Mouse (Mus musculus): ENCODE measurements around the gene Dok5. TPM values are rescaled to one million over a fixed set of nuclear protein-coding genes. Genes with fewer than 3 reads are reported as not detected.

Gene Dok5
- polyA plus RNA-seq, 1 experiment from 2014 or later, result 0.85 TPM

GRCm38 (mm10) chr2:170725796-170726195 is 5.8 kb upstream of the Dok5 start:
- no peaks in the 10 kb centered on the region for H3K9me3 ChIP-seq (replicated peaks)
- no peak overlapping the region for H3K27ac ChIP-seq
- no peak for DNase-seq (ENCODE audit: low spot score)
- peaks cover 8% of the 10 kb centered on the region for H3K27me3 ChIP-seq (ENCODE audit: low read depth, poor library complexity, severe bottlenecking)
- H3K4me1 ChIP-seq, result peaks cover 15% of the 10 kb centered on the region
- 91% methylated on average over 5 of the region's 5 CpGs for WGBS
- no peak overlapping the region for H3K4me3 ChIP-seq
- H3K36me3 ChIP-seq, result no peaks in the 10 kb centered on the region

GRCm38 (mm10) chr2:170726996-170727710 is 4.5 kb upstream of the Dok5 start:
- Histone ChIP-seq H3K27ac (no peak overlapping the region), H3K4me1 (peaks cover 28% of the 10 kb centered on the region), H3K27me3 (ENCODE audit: low read depth, poor library complexity, severe bottlenecking) (peaks cover 21% of the 10 kb centered on the region), H3K9me3 (replicated peaks) (no peaks in the 10 kb centered on the region), H3K36me3 (no peaks in the 10 kb centered on the region), H3K4me3 (no peak overlapping the region)
- no peak for DNase-seq (ENCODE audit: low spot score)
- WGBS, result 42% methylated on average over 6 of the region's 6 CpGs

GRCm38 (mm10) chr2:170728864-170729263 is 2.7 kb upstream of the Dok5 start:
- H3K4me1 ChIP-seq, result peaks cover 31% of the 10 kb centered on the region
- H3K27ac ChIP-seq, result no peak overlapping the region
- H3K9me3 ChIP-seq (replicated peaks), result no peaks in the 10 kb centered on the region
- H3K36me3 ChIP-seq, result no peaks in the 10 kb centered on the region
- WGBS, result 90% methylated on average over 9 of the region's 9 CpGs
- peaks cover 38% of the 10 kb centered on the region for H3K27me3 ChIP-seq (ENCODE audit: low read depth, poor library complexity, severe bottlenecking)
- DNase-seq (ENCODE audit: low spot score), result no peak
- no peak overlapping the region for H3K4me3 ChIP-seq

GRCm38 (mm10) chr2:170729661-170730060 is 1.9 kb upstream of the Dok5 start:
- 71% methylated on average over 2 of the region's 2 CpGs for WGBS
- H3K9me3 ChIP-seq (replicated peaks), result no peaks in the 10 kb centered on the region
- no peak overlapping the region for H3K4me3 ChIP-seq
- no peaks in the 10 kb centered on the region for H3K36me3 ChIP-seq
- peaks cover 25% of the 10 kb centered on the region for H3K4me1 ChIP-seq
- DNase-seq (ENCODE audit: low spot score), result no peak
- peaks cover 38% of the 10 kb centered on the region for H3K27me3 ChIP-seq (ENCODE audit: low read depth, poor library complexity, severe bottlenecking)
- H3K27ac ChIP-seq, result no peak overlapping the region

GRCm38 (mm10) chr2:170730136-170730535 is 1.5 kb upstream of the Dok5 start:
- no peak for DNase-seq (ENCODE audit: low spot score)
- 88% methylated on average over 8 of the region's 8 CpGs for WGBS

DNA sequence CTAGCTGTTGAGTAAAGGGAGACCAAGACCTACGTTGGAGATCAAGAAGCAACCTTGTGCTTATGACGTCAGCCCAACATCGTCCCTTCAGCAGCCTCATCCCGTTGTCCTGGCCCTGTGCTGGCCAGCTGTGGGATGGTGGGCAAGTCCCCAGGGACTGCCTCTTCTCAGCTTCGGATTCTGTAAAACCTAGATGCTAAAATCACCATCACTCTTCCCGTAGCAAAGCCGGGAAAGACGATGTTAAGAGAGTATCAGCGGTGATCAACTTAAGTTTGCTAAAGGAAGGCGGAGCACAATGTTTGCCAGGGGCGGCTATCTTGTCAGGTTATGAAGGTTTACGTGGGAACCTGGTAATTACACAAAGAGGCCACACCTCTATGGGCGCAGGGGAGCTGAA is 826 bp upstream of the Dok5 start:
- H3K9me3 ChIP-seq (replicated peaks), result no peaks in the 10 kb centered on the region
- peaks cover 38% of the 10 kb centered on the region for H3K27me3 ChIP-seq (ENCODE audit: low read depth, poor library complexity, severe bottlenecking)
- peaks cover 21% of the 10 kb centered on the region for H3K4me1 ChIP-seq
- WGBS, result 52% methylated on average over 13 of the region's 13 CpGs
- no peaks in the 10 kb centered on the region for H3K36me3 ChIP-seq
- H3K4me3 ChIP-seq, result no peak overlapping the region
- H3K27ac ChIP-seq, result no peak overlapping the region
- DNase-seq (ENCODE audit: low spot score), result no peak

More at GRCm38 (mm10) chr2:170730136-170730535, 1.5 kb upstream of the Dok5 start:
- Histone ChIP-seq H3K27ac (no peak overlapping the region), H3K4me3 (no peak overlapping the region), H3K36me3 (no peaks in the 10 kb centered on the region), H3K9me3 (replicated peaks) (no peaks in the 10 kb centered on the region), H3K4me1 (peaks cover 21% of the 10 kb centered on the region), H3K27me3 (ENCODE audit: low read depth, poor library complexity, severe bottlenecking) (peaks cover 38% of the 10 kb centered on the region)

DNA sequence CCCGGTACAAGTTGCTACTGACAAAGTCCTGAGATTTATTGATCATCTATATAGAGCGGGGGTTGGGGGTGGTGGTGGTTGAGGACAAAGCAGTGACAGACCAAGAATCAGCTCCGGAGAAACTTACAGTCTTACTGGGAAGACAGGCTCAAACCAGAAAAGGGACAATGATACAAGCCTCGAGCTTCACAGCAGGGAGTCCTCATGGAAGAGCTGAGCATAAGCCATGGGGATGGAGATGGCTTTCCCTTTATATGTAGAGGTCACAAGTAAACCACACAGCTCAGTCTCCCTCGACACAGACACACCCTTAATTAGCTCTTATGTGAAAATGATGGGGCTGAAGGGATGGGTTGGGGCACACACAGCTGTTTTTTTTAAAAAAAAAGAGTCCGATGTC is 402 bp upstream of the Dok5 start:
- 0 out of 2 replicates have a peak overlapping the region, but pooled peaks have one; percentile 69 for H3K27ac ChIP-seq
- H3K4me3 ChIP-seq, result peak overlapping the region; percentile 67
- no peaks in the 10 kb centered on the region for H3K36me3 ChIP-seq
- no peak for DNase-seq (ENCODE audit: low spot score)
- peaks cover 21% of the 10 kb centered on the region for H3K4me1 ChIP-seq
- WGBS, result 17% methylated on average over 6 of the region's 6 CpGs
- H3K9me3 ChIP-seq (replicated peaks), result no peaks in the 10 kb centered on the region
- H3K27me3 ChIP-seq (ENCODE audit: low read depth, poor library complexity, severe bottlenecking), result peaks cover 38% of the 10 kb centered on the region

- Histone ChIP-seq H3K4me3 (no peak overlapping the region), H3K36me3 (no peaks in the 10 kb centered on the region), H3K4me1 (peaks cover 16% of the 10 kb centered on the region), H3K27me3 (ENCODE audit: low read depth, poor library complexity, severe bottlenecking) (peaks cover 38% of the 10 kb centered on the region), H3K9me3 (replicated peaks) (no peaks in the 10 kb centered on the region), H3K27ac (no peak overlapping the region)
- WGBS, result 96% methylated on average over 1 of the region's 1 CpGs
- no peak for DNase-seq (ENCODE audit: low spot score)
These were observed 2.1 kb downstream of the Dok5 start for GRCm38 (mm10) chr2:170733671-170734070.

DNA sequence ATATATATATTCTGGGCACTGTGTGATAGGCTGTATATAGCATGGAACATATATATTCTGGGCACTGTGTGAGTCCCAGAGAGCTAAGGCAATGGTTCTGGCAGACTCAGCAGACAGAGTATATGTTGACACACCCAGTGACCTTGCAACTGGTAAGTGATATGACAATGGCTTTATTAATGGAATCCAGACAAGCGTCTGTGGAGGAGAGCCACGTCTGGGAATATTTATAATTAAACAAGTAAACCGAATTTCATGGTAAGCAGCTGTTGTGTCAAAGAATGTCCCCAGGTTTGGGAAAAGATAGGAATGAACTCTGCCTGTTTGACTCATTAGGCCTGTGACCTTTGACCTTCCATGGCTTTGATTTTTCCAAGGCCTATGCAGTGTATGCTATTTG is 2.8 kb downstream of the Dok5 start:
- H3K27ac ChIP-seq, result no peak overlapping the region
- H3K27me3 ChIP-seq (ENCODE audit: low read depth, poor library complexity, severe bottlenecking), result peaks cover 38% of the 10 kb centered on the region
- H3K9me3 ChIP-seq (replicated peaks), result no peaks in the 10 kb centered on the region
- peaks cover 16% of the 10 kb centered on the region for H3K4me1 ChIP-seq
- no peaks in the 10 kb centered on the region for H3K36me3 ChIP-seq
- no peak overlapping the region for H3K4me3 ChIP-seq
- WGBS, result 49% methylated on average over 3 of the region's 3 CpGs
- DNase-seq (ENCODE audit: low spot score), result no peak

GRCm38 (mm10) chr2:170738446-170738845 is 6.8 kb downstream of the Dok5 start:
- Histone ChIP-seq H3K27me3 (ENCODE audit: low read depth, poor library complexity, severe bottlenecking) (peaks cover 3% of the 10 kb centered on the region), H3K4me3 (no peak overlapping the region), H3K9me3 (replicated peaks) (no peaks in the 10 kb centered on the region), H3K4me1 (no peaks in the 10 kb centered on the region), H3K36me3 (no peaks in the 10 kb centered on the region), H3K27ac (no peak overlapping the region)
- DNase-seq (ENCODE audit: low spot score), result no peak
- 89% methylated on average over 9 of the region's 9 CpGs for WGBS

- 89% methylated on average over 9 of the region's 9 CpGs for WGBS
- DNase-seq (ENCODE audit: low spot score), result no peak
These were observed 7.3 kb downstream of the Dok5 start for GRCm38 (mm10) chr2:170738891-170739290.

GRCm38 (mm10) chr2:170739713-170740365 is 8.2 kb downstream of the Dok5 start:
- no peaks in the 10 kb centered on the region for H3K27me3 ChIP-seq (ENCODE audit: low read depth, poor library complexity, severe bottlenecking)
- DNase-seq (ENCODE audit: low spot score), result no peak
- H3K9me3 ChIP-seq (replicated peaks), result no peaks in the 10 kb centered on the region
- H3K4me3 ChIP-seq, result no peak overlapping the region
- no peak overlapping the region for H3K27ac ChIP-seq
- WGBS, result 75% methylated on average over 8 of the region's 8 CpGs
- no peaks in the 10 kb centered on the region for H3K4me1 ChIP-seq
- no peaks in the 10 kb centered on the region for H3K36me3 ChIP-seq

More at GRCm38 (mm10) chr2:170738891-170739290, 7.3 kb downstream of the Dok5 start:
- Histone ChIP-seq H3K36me3 (no peaks in the 10 kb centered on the region), H3K9me3 (replicated peaks) (no peaks in the 10 kb centered on the region), H3K4me1 (no peaks in the 10 kb centered on the region), H3K27ac (no peak overlapping the region), H3K4me3 (no peak overlapping the region), H3K27me3 (ENCODE audit: low read depth, poor library complexity, severe bottlenecking) (no peaks in the 10 kb centered on the region)

- Histone ChIP-seq H3K4me3 (no peak overlapping the region), H3K9me3 (replicated peaks) (no peaks in the 10 kb centered on the region), H3K27me3 (ENCODE audit: low read depth, poor library complexity, severe bottlenecking) (no peaks in the 10 kb centered on the region)
These were observed 11.9 kb downstream of the Dok5 start for GRCm38 (mm10) chr2:170743521-170743920.

More at GRCm38 (mm10) chr2:170743521-170743920, 11.9 kb downstream of the Dok5 start:
- 82% methylated on average over 2 of the region's 2 CpGs for WGBS
- no peaks in the 10 kb centered on the region for H3K36me3 ChIP-seq
- no peak overlapping the region for H3K27ac ChIP-seq
- no peak for DNase-seq (ENCODE audit: low spot score)
- H3K4me1 ChIP-seq, result no peaks in the 10 kb centered on the region
